Mouse (Mus musculus) liver, adult 2 months (tissue): ENCODE results near the gene Parvb. TPM values are rescaled to one million over a fixed set of nuclear protein-coding genes. Genes with fewer than 3 reads are reported as not detected.

Experiments
- DNase-seq: peaks from one replicate; pipeline ENCODE4 v3.0.0-alpha.2; 2011; ENCODE audit warnings: low read depth, low spot score; ENCODE audit errors: extremely low read depth
- H3K27ac ChIP-seq: fragments of 200-500 bp; replicated peaks from 2 replicates; pipeline ENCODE4 v1.5.1; 2012; ENCODE audit warnings: low read depth, mild to moderate bottlenecking, control low read depth, inconsistent platforms, low read length; ENCODE audit not compliant: insufficient read depth
- H3K27me3 ChIP-seq: fragments of 200-500 bp; 2 replicates; pipeline ENCODE4 v1.6.1; 2012; ENCODE audit warnings: mild to moderate bottlenecking, moderate library complexity, low read length, inconsistent platforms; ENCODE audit not compliant: control insufficient read depth, insufficient read depth
- H3K36me3 ChIP-seq: fragments of 200-500 bp; 2 replicates; pipeline ENCODE4 v1.6.1; 2012; ENCODE audit warnings: low read length, inconsistent platforms; ENCODE audit not compliant: control insufficient read depth, insufficient read depth
- H3K4me1 ChIP-seq: fragments of 200-500 bp; 2 replicates; pipeline ENCODE4 v1.6.1; 2011; ENCODE audit warnings: low read length; ENCODE audit not compliant: control insufficient read depth, insufficient read depth
- H3K4me3 ChIP-seq: fragments of 200-500 bp; 2 replicates; pipeline ENCODE4 v1.5.1; 2011; ENCODE audit warnings: low read depth, mild to moderate bottlenecking, control low read depth, low read length, moderate library complexity; ENCODE audit not compliant: insufficient read depth
- H3K79me2 ChIP-seq: fragments of 200-500 bp; 2 replicates; pipeline ENCODE4 v1.6.1; 2012; ENCODE audit warnings: inconsistent platforms, mild to moderate bottlenecking, low read length, moderate library complexity; ENCODE audit not compliant: control insufficient read depth, insufficient read depth
- H3K9ac ChIP-seq: fragments of 200-500 bp; 2 replicates; pipeline ENCODE4 v1.6.1; 2012; ENCODE audit warnings: low read depth, mild to moderate bottlenecking, control low read depth, inconsistent platforms, low read length
- CTCF ChIP-seq: fragments of 200-500 bp; IDR thresholded peaks from 2 replicates; pipeline ENCODE4 v1.5.1; 2011; ENCODE audit warnings: low read depth, low read length, control low read depth
- POLR2A ChIP-seq: fragments of 200-500 bp; IDR thresholded peaks from 2 replicates; pipeline ENCODE4 v1.6.1; 2011; ENCODE audit warnings: low read length, control low read depth; ENCODE audit not compliant: insufficient read depth; ENCODE audit errors: extremely low read depth
- WGBS: fragments of 180-500 bp; shearing (Covaris S2); methylation state at CpG from one replicate; pipeline ENCODE4 v1.1.7; 2018; 5-methylcytosine and 5-hydroxymethylcytosine counted together
- polyA plus RNA-seq: library from polyadenylated mRNA; depleted of rRNA; stranded (reverse); fragments of >200 nt; gene quantifications from 2 replicates; pipeline ENCODE4 v1.2.3, GENCODE M21; 2012
- total RNA-seq: library from RNA; depleted of rRNA; stranded (reverse); fragments of >200 nt; gene quantifications from 2 replicates; pipeline ENCODE4 v1.2.3, GENCODE M21; 2014

The Parvb gene
- total and polyA plus RNA-seq, 2 experiments: 0.55 to 2.0 TPM

GRCm38 (mm10) chr15:84260123-84260822 lies 28.4 kb downstream of the Parvb start:
- TF ChIP-seq POLR2A (no peak), CTCF (peak; percentile 86)
- Histone ChIP-seq H3K9ac (no peak overlapping the region), H3K4me1 (no peaks in the 10 kb centered on the region), H3K36me3 (no peaks in the 10 kb centered on the region), H3K27ac (no peak overlapping the region), H3K4me3 (no peak overlapping the region), H3K27me3 (no peaks in the 10 kb centered on the region), H3K79me2 (no peaks in the 10 kb centered on the region)
- peak; percentile 19 for DNase-seq
- 48% methylated on average over 22 of the region's 22 CpGs for WGBS

DNA sequence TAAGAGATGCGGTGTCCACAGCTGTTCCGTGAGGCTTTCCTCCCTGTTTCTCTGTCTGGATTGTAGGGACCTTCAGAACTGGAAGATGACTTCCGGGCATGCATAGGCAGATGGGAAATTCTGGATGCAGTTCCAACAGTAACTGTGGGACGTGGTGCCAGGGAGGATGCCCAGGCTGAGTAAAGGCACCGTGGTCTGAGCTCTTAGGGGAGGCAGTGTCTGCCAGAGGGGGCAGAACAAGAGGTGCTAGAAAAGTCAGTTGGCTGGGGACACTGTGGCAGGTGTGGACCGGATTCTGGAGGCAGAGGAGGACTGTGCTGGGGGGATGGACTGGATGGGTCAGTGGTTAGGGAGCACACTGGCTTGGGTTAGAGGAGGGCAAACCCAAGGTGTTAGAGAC lies 30.8 kb downstream of the Parvb start:
- Histone ChIP-seq H3K79me2 (no peaks in the 10 kb centered on the region), H3K27me3 (no peaks in the 10 kb centered on the region), H3K27ac (no peak overlapping the region), H3K4me3 (no peak overlapping the region), H3K9ac (no peak overlapping the region), H3K36me3 (no peaks in the 10 kb centered on the region), H3K4me1 (no peaks in the 10 kb centered on the region)
- TF ChIP-seq CTCF (no peak), POLR2A (no peak)
- no peak for DNase-seq
- 96% methylated on average over 6 of the region's 6 CpGs for WGBS

DNA sequence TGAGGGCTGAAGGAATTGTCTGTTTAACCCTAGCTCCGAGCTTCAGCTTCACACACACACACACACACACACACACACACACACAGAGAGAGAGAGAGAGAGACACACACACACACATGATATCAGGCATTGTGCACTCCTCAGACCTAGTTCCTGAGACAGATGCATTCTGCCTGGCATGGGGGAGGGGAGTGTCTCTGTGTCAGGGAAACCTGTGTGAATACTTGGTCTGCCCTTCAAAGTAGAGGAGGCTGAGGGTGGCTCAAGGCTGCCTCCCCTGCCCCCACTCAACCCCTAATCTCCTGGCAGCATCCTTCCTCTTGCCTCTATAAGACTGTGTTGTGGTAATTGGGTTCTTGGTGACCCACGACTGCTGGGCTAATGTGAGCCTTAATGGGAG lies 31.7 kb downstream of the Parvb start:
- Histone ChIP-seq H3K4me3 (no peak overlapping the region), H3K4me1 (no peaks in the 10 kb centered on the region), H3K36me3 (no peaks in the 10 kb centered on the region), H3K27ac (no peak overlapping the region), H3K9ac (no peak overlapping the region), H3K79me2 (no peaks in the 10 kb centered on the region), H3K27me3 (no peaks in the 10 kb centered on the region)
- DNase-seq: no peak
- TF ChIP-seq POLR2A (no peak), CTCF (no peak)
- 78% methylated on average over 2 of the region's 2 CpGs for WGBS

- no peak for TF ChIP-seq POLR2A
- TF ChIP-seq CTCF: no peak
- no peak overlapping the region for H3K27ac ChIP-seq
- no peak overlapping the region for H3K4me3 ChIP-seq
- H3K36me3 ChIP-seq: no peaks in the 10 kb centered on the region
- no peaks in the 10 kb centered on the region for H3K4me1 ChIP-seq
- no peaks in the 10 kb centered on the region for H3K27me3 ChIP-seq
- DNase-seq: no peak
- no peaks in the 10 kb centered on the region for H3K79me2 ChIP-seq
- H3K9ac ChIP-seq: no peak overlapping the region
- 83% methylated on average over 11 of the region's 11 CpGs for WGBS
Measured at GRCm38 (mm10) chr15:84265141-84265540, 33.3 kb downstream of the Parvb start.

DNA sequence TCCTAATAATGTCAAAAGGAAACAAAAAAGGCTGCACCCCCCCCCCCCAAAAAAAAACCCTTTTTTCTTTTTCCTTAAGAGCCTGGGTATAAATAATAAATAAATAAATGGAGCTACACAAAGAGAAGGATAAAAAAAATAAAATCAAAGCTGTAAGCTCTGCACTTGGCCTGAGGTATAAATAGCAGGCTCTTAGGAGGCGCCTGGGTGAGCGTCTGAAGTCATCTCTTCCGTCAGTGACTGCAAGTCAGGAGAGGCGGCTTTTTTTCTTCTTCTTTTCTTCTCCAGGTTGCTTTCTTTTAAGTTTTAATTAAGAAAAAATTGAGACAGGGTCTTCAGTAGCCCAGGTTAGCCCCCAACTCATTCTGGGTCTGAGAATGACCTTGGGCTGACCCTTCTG lies 34.4 kb downstream of the Parvb start:
- DNase-seq: no peak
- Histone ChIP-seq H3K9ac (no peak overlapping the region), H3K4me1 (no peaks in the 10 kb centered on the region), H3K79me2 (no peaks in the 10 kb centered on the region), H3K27ac (no peak overlapping the region), H3K4me3 (no peak overlapping the region), H3K27me3 (no peaks in the 10 kb centered on the region), H3K36me3 (no peaks in the 10 kb centered on the region)
- 91% methylated on average over 4 of the region's 4 CpGs for WGBS
- TF ChIP-seq POLR2A: no peak
- no peak for TF ChIP-seq CTCF

DNA sequence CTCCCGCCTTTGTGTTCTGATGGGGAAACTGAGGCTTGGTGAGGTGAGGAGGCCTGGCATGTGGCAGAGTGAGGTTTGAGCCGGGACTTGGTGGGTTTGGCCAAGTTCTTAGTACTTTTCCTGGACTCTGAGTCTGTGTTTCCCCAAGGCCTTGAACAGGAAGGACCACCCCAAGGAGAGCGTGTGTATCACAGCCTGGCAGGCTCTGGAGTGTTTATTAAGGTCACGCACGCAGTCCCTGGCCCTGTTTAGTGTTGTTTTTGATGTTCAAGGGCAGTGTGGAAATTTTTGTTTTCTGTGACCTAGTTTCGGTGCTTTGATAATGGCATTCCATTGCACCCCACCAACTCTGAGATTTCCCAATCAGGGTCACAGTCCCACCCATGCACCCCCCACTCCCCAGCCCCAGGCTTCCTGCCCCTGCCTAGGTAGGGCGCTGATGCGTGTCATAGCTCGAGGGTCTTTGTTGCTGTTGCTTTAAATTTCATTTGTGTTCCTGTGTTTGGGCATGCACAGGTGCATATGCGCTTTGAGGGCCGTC lies 35.9 kb downstream of the Parvb start:
- 87% methylated on average over 11 of the region's 11 CpGs for WGBS
- Histone ChIP-seq H3K36me3 (no peaks in the 10 kb centered on the region), H3K4me1 (no peaks in the 10 kb centered on the region), H3K27ac (no peak overlapping the region), H3K9ac (no peak overlapping the region), H3K27me3 (no peaks in the 10 kb centered on the region), H3K4me3 (no peak overlapping the region), H3K79me2 (no peaks in the 10 kb centered on the region)
- no peak for DNase-seq
- TF ChIP-seq POLR2A (no peak), CTCF (no peak)
